Mouse (Mus musculus): Measurements from ENCODE around the gene Snapc3.
"Not testable (repeated sequence)": the region's sequence is repeated elsewhere in the genome, so short reads cannot be mapped to it uniquely, and the experiment has no call there.

The Snapc3 gene

DNA sequence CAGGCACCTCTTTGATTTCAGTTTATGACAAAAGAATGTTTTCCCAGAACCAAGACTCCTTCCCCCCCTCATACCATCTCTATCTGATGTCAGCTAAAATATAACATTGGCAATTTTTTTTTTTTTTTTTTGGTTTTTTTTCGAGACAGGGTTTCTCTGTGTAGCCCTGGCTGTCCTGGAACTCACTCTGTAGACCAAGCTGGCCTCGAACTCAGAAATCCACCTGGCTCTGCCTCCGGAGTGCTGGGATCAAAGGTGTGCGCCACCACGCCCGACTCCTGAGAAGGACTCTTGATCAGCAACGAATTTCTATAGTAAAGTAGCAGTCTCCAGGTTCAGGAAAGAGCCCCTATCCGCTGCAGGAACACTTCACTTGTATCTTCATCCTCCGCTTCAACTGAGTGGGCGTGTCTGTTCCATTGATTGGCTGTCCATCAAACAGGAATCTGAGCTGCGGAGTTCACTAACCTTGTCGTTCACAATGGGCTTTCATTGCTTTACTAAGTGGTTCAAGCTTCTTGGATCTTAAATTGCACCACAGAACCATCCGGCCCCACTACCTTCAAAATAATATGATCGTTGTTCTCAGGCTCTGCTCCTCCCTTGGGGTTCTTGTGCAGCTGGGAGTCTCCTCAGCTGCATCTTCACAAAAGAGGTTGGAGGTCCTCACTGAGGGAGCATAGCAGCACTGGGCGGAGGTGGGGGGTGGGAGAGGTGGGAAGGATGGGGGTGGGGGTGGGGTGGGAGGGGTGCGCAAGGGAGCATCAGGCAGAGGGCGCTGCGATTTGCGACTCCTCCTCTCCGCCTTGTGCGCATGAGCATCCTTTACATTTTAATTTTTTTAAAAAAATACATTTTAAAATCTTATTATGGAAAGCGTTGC lies 82.9 kb downstream of the Snapc3 start:
- DNase-seq (ENCODE audit: low spot score): no peak

DNA sequence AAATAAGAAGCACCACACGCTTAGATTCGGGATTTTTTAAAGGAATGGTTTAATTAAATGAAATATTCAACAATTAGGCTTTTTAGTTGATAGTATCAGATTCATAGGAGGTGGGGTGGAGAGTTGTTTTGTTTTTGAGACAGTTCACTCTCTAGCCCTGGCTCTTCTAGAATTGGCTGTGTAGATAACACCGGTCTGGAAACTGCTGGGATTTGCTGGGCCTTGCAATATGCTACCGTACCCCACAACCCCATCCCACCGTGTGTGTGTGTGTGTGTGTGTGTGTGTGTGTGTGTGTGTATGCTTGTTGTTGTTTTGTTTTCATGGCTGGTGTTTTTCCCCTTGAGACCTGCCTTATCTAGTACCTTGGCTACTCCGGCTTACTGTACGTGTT lies 83.5 kb downstream of the Snapc3 start:
- DNase-seq (ENCODE audit: low spot score): no peak

DNA sequence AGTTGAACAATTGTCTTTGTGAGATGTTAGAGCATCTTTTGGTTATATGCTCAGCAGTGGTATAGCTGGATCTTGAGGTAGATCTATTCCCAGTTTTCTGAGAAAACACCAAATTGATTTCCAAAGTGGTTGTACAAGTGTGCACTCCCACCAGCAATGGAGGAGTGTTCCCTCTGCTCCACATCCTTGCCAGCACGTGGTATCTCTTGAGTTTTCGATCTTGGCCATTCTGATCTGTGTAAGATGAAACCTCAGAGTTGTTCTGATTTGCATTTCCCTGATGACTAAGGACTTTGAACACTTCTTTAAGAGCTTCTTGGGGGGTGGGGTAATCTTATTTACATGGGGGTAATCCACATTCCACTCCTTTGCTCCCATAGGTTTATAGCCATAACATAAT lies 92.1 kb downstream of the Snapc3 start:
- DNase-seq (ENCODE audit: low spot score): no peak

DNA sequence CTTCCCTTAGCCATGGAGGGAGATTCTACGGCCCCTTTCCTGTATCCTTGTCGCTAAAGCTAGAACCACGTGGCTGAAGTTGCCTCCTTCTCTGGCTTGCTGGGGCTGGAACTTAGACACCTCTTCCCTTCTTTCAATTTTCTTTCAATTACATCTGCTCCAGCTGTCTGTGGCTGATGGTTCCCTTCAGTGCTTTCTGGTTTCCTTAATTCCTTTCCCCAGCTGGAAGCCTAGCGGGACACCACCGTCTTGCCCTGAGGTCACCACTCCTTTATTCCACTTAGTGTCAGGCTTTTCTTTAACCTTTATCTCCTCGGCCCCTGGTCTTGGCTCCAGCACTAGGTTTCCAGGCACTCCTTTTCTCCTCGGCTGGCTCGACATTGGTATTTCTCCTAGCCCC lies 93.6 kb downstream of the Snapc3 start:
- no peak for DNase-seq (ENCODE audit: low spot score)

DNA sequence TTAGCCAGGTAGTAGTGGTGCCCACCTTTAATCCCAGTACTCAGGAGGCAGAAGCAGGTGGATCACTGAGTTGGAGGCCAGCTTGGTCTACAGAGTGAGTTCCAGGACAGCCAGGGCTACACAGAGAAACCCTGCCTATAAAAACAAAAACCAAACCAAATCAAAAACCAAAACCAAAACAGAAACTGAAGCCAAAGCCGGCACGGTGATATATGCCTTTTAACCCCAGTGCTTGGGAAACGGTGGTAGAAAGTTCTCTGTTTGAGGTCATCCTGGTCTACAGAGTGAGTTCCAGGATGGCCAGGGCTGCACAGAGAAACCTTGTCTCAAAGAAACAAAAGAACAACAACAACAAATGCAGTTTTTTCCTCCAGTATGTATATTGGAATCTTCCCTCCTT lies 94.7 kb downstream of the Snapc3 start:
- DNase-seq (ENCODE audit: low spot score): no peak

DNA sequence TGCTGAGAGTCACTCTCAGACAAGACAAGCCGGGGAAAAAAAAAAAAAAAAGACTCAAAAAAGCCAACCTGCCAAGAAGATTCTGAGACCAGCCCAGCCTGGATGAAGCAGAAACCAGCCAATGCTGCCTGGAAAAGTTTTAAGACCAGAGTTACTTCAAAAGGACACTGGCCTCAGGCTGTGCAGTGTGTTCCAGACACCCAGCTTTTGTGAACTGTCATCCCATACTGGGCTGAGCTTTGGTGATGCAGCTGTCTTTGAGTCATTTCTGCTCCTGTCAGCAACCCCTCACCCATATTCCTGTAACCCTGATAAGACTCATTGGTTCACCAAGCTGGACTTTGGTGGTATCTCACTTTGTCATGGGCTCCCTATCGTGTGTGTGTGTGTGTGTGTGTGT lies 95.1 kb downstream of the Snapc3 start:
- DNase-seq (ENCODE audit: low spot score): peak; percentile 22

DNA sequence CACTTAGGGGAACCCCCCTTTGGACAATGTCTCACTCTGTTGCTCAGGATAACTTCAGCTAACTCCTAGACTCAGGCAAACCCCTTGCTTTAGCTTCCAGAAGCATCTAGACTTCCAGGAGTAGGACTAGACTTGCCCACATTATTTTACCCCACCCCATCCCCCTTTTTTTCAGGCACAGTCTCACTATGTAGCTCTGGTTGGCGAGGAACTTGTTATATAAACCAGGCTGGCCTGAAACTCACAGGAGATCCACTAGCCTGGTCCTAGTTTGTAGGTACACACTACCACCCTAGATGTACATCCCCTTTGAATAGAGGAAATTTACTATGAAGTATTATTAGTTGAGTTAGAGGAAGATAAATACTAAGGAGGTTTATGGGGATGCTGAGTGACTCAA lies 96.7 kb downstream of the Snapc3 start:
- no peak for DNase-seq (ENCODE audit: low spot score)

DNA sequence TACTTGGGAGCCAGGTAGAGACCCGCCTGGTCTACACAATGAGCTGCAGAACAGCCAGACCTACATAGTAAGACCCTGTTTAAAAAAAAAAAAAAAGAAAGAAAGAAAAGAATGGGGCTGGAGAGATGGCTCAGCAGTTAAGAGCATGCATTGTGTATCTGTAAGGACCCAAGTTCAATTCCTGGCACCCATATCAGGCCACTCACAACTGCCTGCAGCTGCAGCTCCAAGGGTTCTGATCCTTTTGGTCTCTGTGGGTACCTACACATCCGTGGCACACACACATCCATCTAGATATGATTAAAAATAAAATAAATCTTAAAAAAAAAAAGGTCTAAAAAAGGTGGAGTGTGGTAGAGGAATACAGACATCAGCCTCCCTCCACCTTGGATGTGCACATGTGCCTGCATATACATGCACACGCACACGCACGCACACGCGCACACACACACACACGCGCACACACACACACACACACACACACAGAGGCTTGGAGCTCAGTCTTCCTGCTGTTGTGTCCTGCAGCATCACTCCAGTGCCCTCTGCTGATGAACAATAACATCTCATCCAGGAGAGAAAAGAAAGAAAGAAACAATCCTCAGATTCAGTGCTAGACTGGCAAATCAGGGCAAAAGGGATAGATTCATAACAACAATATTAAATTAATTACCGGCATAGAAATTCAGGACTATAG lies 97.6 kb downstream of the Snapc3 start:
- DNase-seq (ENCODE audit: low spot score): peak; percentile 44

DNA sequence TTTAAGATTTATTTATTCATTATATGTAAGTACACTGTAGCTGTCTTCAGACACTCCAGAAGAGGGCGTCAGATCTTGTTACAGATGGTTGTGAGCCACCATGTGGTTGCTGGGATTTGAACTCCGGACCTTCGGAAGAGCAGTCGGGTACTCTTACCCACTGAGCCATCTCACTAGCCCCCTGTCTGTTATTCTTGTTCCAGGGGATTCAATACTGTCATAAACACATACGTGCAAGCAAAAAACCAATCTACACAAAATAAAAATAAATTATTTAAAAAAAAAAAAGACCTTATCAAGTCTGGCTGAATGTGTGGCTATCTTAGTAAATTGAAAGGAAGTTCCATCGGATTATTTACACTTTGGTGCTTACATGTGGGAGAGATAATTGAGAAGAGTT lies 98.6 kb downstream of the Snapc3 start:
- not testable (repeated sequence) for DNase-seq (ENCODE audit: low spot score)

All from adipocyte (in vitro differentiated cells).